ENCODE assay signal across 8 mouse cellular contexts in genomic region chr2:120154361-120154894, GRCm38 (mm10). TPM values are rescaled to one million over a fixed set of nuclear protein-coding genes. Genes with fewer than 3 reads are reported as not detected.
DNase-seq lines count a peak whose midpoint lies in the region; ATAC-seq and TF ChIP-seq lines count a peak whose summit lies in the region.

Gene Ehd4 (minus strand): TSS chr2:120154606.

- H3K36me3 ChIP-seq in hindbrain, postnatal 0 days (ENCODE audit: insufficient read depth, low read length) = no peaks in the 10 kb centered on the region

- TF ChIP-seq CTCF in gastrocnemius, adult 2 months (IDR thresholded peaks at IDR 0.05) = no peak
- TF ChIP-seq CTCF in hindbrain, postnatal 0 days (IDR thresholded peaks at IDR 0.05; ENCODE audit: low read depth) = no peak
- TF ChIP-seq CTCF in left cerebral cortex, adult 2 months (IDR thresholded peaks at IDR 0.05) = no peak

- under 1% methylated on average over 53 of the region's 53 CpGs for WGBS in hindbrain, postnatal 0 days

- H3K4me2 ChIP-seq in hindbrain, postnatal 0 days (ENCODE audit: low read depth, low read length) = peak within 1 kb of the TSS; percentile 97

- H3K9ac ChIP-seq in hindbrain, postnatal 0 days (replicated peaks; ENCODE audit: low read length) = peak within 1 kb of the TSS; percentile 63

- H3K9me3 ChIP-seq in hindbrain, postnatal 0 days (ENCODE audit: low read length) = no peaks in the 10 kb centered on the region

- H3K27ac ChIP-seq in gastrocnemius, adult 2 months = peak within 1 kb of the TSS; percentile 90
- H3K27ac ChIP-seq in hindbrain, postnatal 0 days = peak within 1 kb of the TSS; percentile 60; the same call in 1 of the 2 replicates
- peak within 1 kb of the TSS; percentile 45; the same call in 1 of the 2 replicates for H3K27ac ChIP-seq in left cerebral cortex, adult 2 months

- H3K27me3 ChIP-seq in hindbrain, postnatal 0 days (ENCODE audit: insufficient read depth, low read length) = no peaks in the 10 kb centered on the region

- intact Hi-C loops in gastrocnemius, adult 2 months (cut with DNase I) = loop anchor here (5.0 kb wide), 1 partner anchor 52 kb away; no protein-coding TSS in a partner anchor
- intact Hi-C loops in left cerebral cortex, adult 2 months (cut with DNase I) = loop anchor here (5.0 kb wide), 1 partner anchor 57 kb away; no protein-coding TSS in a partner anchor

- peak; percentile 84 for ATAC-seq in common myeloid progenitor, adult 5-6 weeks (replicated peaks; ENCODE audit: low read depth, poor library complexity, severe bottlenecking)
- peak; percentile 99 for ATAC-seq in hindbrain, postnatal 0 days
- ATAC-seq in megakaryocyte, adult 5-6 weeks (ENCODE audit: poor library complexity, severe bottlenecking) = peak; percentile 90

- H3K4me3 ChIP-seq in gastrocnemius, adult 2 months = peak within 1 kb of the TSS; percentile 96
- H3K4me3 ChIP-seq in hindbrain, postnatal 0 days (ENCODE audit: low read length) = peak within 1 kb of the TSS; percentile 78
- H3K4me3 ChIP-seq in left cerebral cortex, adult 2 months = peak within 1 kb of the TSS; percentile 70

- peak; percentile 99 for DNase-seq in ZHBTc4 (ENCODE audit: low read depth, low spot score)
- DNase-seq in gastrocnemius, adult 2 months = peak; percentile 99
- peak; percentile 100 for DNase-seq in hindbrain, postnatal 0 days (ENCODE audit: low spot score)
- DNase-seq in left cerebral cortex, adult 2 months (ENCODE audit: extremely low spot score in 1 of 2, low spot score in 2 of 2) = peak; percentile 98 to 99
- DNase-seq in right cerebral cortex, adult 2 months (ENCODE audit: low spot score in 2 of 2) = peak; percentile 99
- peak; percentile 99 for DNase-seq in urinary bladder, postnatal 14 days (ENCODE audit: low spot score)

- H3K4me1 ChIP-seq in hindbrain, postnatal 0 days (ENCODE audit: insufficient read depth, low read length) = no peaks in the 10 kb centered on the region

RNA-seq across cellular contexts. Expression of gene Ehd4, which starts in this region (rescaled TPM):
- 28.3 and 31.0 TPM in 2 replicates for total RNA-seq in common myeloid progenitor, adult 5-6 weeks (2017)
- total RNA-seq in gastrocnemius, adult 2 months (2021) = 10 to 100 TPM; 19.5 to 31.7 TPM
- total RNA-seq in hindbrain, postnatal 0 days (2014; rRNA removed) = 6.3 and 7.1 TPM in 2 replicates
- 24.6 and 25.2 TPM in 2 replicates for polyA plus RNA-seq in hindbrain, postnatal 0 days (2015; fragmentation: Nextera tagmentation; extraction: Ambion mirVana)
- 10 to 100 TPM; 12.1 to 15.0 TPM for total RNA-seq in left cerebral cortex, adult 2 months (2021)
- total RNA-seq in megakaryocyte, adult 5-6 weeks (2015) = 50.9 and 56.7 TPM in 2 replicates
- total RNA-seq in megakaryocyte, adult 5-6 weeks (2017) = 77.5 and 92.9 TPM in 2 replicates

Comparison
In these comparisons a context has a peak if more than half of its experiments do, and no peak if none do; other contexts are left out.
1. Peak in every context shown above with its lines: DNase-seq, ATAC-seq, H3K4me3 ChIP-seq and H3K27ac ChIP-seq.